Mouse (Mus musculus): ENCODE data around the gene Olfr612. TPM values are rescaled to one million over a fixed set of nuclear protein-coding genes. Genes with fewer than 3 reads are reported as not detected.

Olfr612 gene
- polyA plus RNA-seq, 1 experiment from 2014 or later, result not detected

Small RNA genes within 50 kb of the gene (microRNA-seq; reads per million reads assigned to microRNA genes)
- gene Gm26506, result not detected

Other genes with a start within 250 kb of the Olfr612 start
- not detected in 2 replicates for gene Olfr596, start 237.1 kb downstream of the Olfr612 start, polyA plus RNA-seq (2015; fragmentation: Nextera tagmentation; extraction: Ambion mirVana)
- not detected in 2 replicates for gene Olfr597, start 226.4 kb downstream of the Olfr612 start, polyA plus RNA-seq (2015; fragmentation: Nextera tagmentation; extraction: Ambion mirVana)
- gene Olfr598, start 219.1 kb downstream of the Olfr612 start, polyA plus RNA-seq (2015; fragmentation: Nextera tagmentation; extraction: Ambion mirVana), result not detected in 2 replicates
- not detected in 2 replicates for gene Olfr599, start 206.8 kb downstream of the Olfr612 start, polyA plus RNA-seq (2015; fragmentation: Nextera tagmentation; extraction: Ambion mirVana)
- not detected in 2 replicates for gene Olfr600, start 193.0 kb downstream of the Olfr612 start, polyA plus RNA-seq (2015; fragmentation: Nextera tagmentation; extraction: Ambion mirVana)
- gene Olfr601, start 180.1 kb downstream of the Olfr612 start, polyA plus RNA-seq (2015; fragmentation: Nextera tagmentation; extraction: Ambion mirVana), result not detected in 2 replicates
- not detected in 2 replicates for gene Olfr603, start 156.5 kb downstream of the Olfr612 start, polyA plus RNA-seq (2015; fragmentation: Nextera tagmentation; extraction: Ambion mirVana)
- gene Usp17lc, start 127.6 kb downstream of the Olfr612 start, polyA plus RNA-seq (2015; fragmentation: Nextera tagmentation; extraction: Ambion mirVana), result not detected in 2 replicates
- not detected in 2 replicates for gene Olfr605, start 97.3 kb downstream of the Olfr612 start, polyA plus RNA-seq (2015; fragmentation: Nextera tagmentation; extraction: Ambion mirVana)
- gene Olfr606, start 93.7 kb downstream of the Olfr612 start, polyA plus RNA-seq (2015; fragmentation: Nextera tagmentation; extraction: Ambion mirVana), result not detected in 2 replicates
- not detected in 2 replicates for gene Olfr607, start 78.6 kb downstream of the Olfr612 start, polyA plus RNA-seq (2015; fragmentation: Nextera tagmentation; extraction: Ambion mirVana)
- gene Olfr608, start 72.8 kb downstream of the Olfr612 start, polyA plus RNA-seq (2015; fragmentation: Nextera tagmentation; extraction: Ambion mirVana), result not detected in 2 replicates
- gene Olfr609, start 44.7 kb downstream of the Olfr612 start, polyA plus RNA-seq (2015; fragmentation: Nextera tagmentation; extraction: Ambion mirVana), result not detected in 2 replicates
- gene Olfr610, start 30.6 kb downstream of the Olfr612 start, polyA plus RNA-seq (2015; fragmentation: Nextera tagmentation; extraction: Ambion mirVana), result not detected in 2 replicates
- gene Olfr611, start 21.9 kb downstream of the Olfr612 start, polyA plus RNA-seq (2015; fragmentation: Nextera tagmentation; extraction: Ambion mirVana), result not detected in 2 replicates
- not detected in 2 replicates for gene Olfr613, start 5.4 kb upstream of the Olfr612 start, polyA plus RNA-seq (2015; fragmentation: Nextera tagmentation; extraction: Ambion mirVana)
- gene Olfr615, start 13.4 kb upstream of the Olfr612 start, polyA plus RNA-seq (2015; fragmentation: Nextera tagmentation; extraction: Ambion mirVana), result not detected in 2 replicates
- gene Olfr616, start 26.4 kb upstream of the Olfr612 start, polyA plus RNA-seq (2015; fragmentation: Nextera tagmentation; extraction: Ambion mirVana), result not detected in 2 replicates
- not detected in 2 replicates for gene Olfr617, start 30.3 kb upstream of the Olfr612 start, polyA plus RNA-seq (2015; fragmentation: Nextera tagmentation; extraction: Ambion mirVana)
- not detected in 2 replicates for gene Olfr618, start 47.4 kb upstream of the Olfr612 start, polyA plus RNA-seq (2015; fragmentation: Nextera tagmentation; extraction: Ambion mirVana)
- gene Olfr619, start 57.9 kb upstream of the Olfr612 start, polyA plus RNA-seq (2015; fragmentation: Nextera tagmentation; extraction: Ambion mirVana), result not detected in 2 replicates
- not detected in 2 replicates for gene Olfr620, start 69.8 kb upstream of the Olfr612 start, polyA plus RNA-seq (2015; fragmentation: Nextera tagmentation; extraction: Ambion mirVana)
- gene Olfr622, start 100.0 kb upstream of the Olfr612 start, polyA plus RNA-seq (2015; fragmentation: Nextera tagmentation; extraction: Ambion mirVana), result not detected in 2 replicates
- not detected in 2 replicates for gene Olfr623, start 121.0 kb upstream of the Olfr612 start, polyA plus RNA-seq (2015; fragmentation: Nextera tagmentation; extraction: Ambion mirVana)
- gene Olfr624, start 128.5 kb upstream of the Olfr612 start, polyA plus RNA-seq (2015; fragmentation: Nextera tagmentation; extraction: Ambion mirVana), result 0.02 TPM in 2 replicates
- not detected in 2 replicates for gene Olfr625-ps1, start 140.0 kb upstream of the Olfr612 start, polyA plus RNA-seq (2015; fragmentation: Nextera tagmentation; extraction: Ambion mirVana)
- gene Olfr243, start 172.0 kb upstream of the Olfr612 start, polyA plus RNA-seq (2015; fragmentation: Nextera tagmentation; extraction: Ambion mirVana), result not detected in 2 replicates
- not detected in 2 replicates for gene Olfr628, start 187.7 kb upstream of the Olfr612 start, polyA plus RNA-seq (2015; fragmentation: Nextera tagmentation; extraction: Ambion mirVana)
- gene Olfr629, start 202.2 kb upstream of the Olfr612 start, polyA plus RNA-seq (2015; fragmentation: Nextera tagmentation; extraction: Ambion mirVana), result 0.07 TPM in 1 of 2 replicates, not detected in the other
- not detected in 2 replicates for gene Olfr630, start 214.6 kb upstream of the Olfr612 start, polyA plus RNA-seq (2015; fragmentation: Nextera tagmentation; extraction: Ambion mirVana)
- gene Olfr69, start 228.9 kb upstream of the Olfr612 start, polyA plus RNA-seq (2015; fragmentation: Nextera tagmentation; extraction: Ambion mirVana), result not detected in 2 replicates
- not detected in 2 replicates for gene Olfr68, start 237.0 kb upstream of the Olfr612 start, polyA plus RNA-seq (2015; fragmentation: Nextera tagmentation; extraction: Ambion mirVana)
- gene Olfr67, start 249.1 kb upstream of the Olfr612 start, polyA plus RNA-seq (2015; fragmentation: Nextera tagmentation; extraction: Ambion mirVana), result not detected in 2 replicates